Mouse (Mus musculus) v-Abl transformed pro-B cells (cell line): ENCODE results near the gene Kmt2e.

Source experiments
- in situ Hi-C, 2 experiments: fragments of 400-800 bp; cut with MboI; formaldehyde crosslinking; loops; one replicate each; pipeline ENCODE4 v1.15.1; 2025; ENCODE audit not compliant: unreplicated experiment in 2 of 2

Kmt2e gene

DNA sequence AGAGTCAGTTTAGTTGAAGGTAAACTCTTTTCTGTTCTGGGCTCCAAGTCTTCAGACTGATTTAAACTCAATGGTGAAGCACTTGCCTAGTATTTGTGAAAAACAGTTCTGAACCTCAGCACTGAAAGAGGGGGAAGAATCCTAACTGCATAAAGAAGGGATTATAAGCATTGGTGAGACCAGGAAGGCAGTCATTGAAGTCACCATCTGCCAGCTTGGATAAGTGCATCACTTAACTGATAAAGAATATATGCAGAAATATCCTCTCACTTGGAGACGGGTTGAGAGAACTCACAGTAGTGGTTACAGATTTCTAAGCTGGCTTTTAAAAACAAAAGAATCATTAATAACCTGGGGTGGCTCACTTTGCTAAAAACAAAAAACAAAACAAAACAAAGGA lies 6.7 kb upstream of the Kmt2e start:
- in situ Hi-C loops: no loop called here

DNA sequence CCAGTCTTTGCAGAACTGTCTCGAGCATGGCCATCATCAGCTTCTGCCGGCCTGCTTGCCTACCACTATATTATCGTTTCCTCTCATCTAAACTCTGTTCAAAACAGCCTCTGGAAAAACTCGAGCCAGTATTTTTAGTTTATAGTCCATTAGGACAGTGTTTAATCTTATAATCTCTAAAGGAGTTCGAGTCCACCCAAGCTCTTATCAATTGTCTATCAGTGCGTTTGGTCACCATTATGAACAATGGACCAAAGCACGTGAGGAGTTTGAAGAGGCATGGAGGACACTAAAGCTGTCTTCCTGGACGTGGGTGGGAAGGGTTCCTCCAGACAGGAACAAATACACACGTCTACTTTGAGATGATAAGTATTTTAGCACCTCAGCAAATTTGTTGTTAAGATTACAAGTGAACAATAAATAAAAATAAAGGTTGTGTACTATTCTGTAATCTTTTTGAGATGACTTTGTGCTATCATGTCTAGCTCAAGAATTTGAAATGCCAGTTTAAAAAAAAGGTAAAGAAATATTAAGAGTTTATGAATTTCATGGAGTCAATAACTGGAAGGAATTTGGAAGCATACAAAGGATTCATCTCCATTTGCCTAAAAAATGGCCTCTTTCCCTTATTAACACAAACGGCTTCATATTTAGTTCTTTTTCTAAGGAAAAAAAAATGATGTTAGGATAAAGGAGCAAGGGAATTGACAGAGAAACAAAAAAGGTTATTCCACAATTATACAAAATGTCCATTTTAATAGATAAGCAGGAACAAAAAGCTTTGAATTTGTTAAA lies 3.0 kb upstream of the Kmt2e start:
- in situ Hi-C loops: no loop called here

DNA sequence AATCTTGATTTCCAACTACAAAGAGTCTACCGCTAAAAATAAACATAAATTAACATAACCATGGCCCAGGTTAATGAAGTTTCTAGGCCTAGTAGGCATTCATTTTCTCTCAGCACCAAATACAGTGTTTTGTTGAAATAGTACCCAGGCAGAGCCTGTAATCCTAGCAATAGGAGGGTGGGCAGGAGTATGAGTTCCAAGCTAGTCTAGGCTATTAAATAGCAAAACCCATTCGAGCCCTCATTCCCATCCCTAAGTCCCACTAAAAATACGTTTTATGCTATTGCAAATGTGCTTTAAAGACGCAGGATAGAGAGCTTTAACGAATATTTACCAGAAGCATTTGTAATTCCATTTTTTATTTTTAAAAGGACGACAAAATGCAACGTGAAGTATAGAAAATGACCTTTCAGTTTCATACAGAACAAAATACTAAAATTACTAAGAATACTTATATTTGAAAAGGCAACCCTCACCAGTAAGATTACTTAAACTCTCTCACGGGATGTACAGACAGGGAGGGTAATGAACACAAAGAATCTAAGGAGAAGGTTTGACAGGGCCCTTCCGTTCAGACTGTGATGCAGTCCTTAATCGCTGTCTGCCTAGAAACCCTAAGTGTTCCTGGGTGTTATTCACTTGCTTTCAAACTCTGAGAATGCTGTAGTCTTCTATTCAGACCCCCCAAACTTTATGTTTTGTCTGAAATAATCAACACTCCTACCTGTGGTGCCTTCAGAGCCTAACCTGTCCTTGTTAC lies 2.1 kb upstream of the Kmt2e start:
- in situ Hi-C loops: no loop called here

DNA sequence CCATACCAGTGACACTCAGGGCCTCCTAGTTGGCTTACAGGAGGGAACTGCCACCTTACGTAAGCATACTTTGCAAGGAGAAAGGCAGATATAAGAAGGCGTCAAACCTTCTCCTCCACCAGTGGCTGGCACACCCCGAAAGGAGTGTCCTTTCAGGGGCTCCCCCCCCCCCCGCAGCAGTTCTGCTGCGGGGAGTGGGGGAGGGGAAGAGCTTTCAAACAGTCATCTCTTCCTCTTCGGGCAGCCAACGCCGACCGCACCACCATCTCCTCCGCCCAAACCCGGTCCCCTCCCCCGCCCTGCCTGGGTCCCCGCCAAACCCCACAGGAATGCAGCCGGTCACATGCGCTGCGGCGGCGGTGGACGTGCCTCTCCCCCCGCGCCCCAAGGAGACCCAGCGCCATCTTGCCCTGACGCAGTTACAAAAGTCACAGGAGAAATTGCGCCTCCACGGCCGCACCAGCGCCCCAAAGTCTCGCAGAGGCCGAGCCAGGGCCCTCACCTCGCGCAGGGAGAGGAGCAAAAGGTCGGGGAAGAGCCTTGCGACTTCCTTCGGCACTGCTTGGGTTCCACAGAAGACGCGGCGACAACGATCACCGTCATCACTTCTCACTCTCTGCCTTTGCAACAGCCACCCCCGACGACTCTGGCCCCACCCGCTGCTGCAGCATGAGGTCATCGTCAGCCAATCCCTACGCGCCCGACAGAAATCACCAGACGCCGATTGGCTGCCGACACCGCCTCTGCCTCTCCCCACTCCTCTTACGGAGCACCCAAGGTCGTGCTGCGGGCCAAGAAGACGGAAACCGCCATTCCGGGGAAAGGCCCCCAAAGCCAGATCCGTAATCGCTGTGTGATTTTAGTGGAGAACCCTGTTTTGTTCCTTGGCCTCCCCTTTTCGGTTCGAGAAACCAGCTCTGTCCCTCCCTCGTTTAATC lies 1.3 kb upstream of the Kmt2e start:
- in situ Hi-C loops: no loop called here

DNA sequence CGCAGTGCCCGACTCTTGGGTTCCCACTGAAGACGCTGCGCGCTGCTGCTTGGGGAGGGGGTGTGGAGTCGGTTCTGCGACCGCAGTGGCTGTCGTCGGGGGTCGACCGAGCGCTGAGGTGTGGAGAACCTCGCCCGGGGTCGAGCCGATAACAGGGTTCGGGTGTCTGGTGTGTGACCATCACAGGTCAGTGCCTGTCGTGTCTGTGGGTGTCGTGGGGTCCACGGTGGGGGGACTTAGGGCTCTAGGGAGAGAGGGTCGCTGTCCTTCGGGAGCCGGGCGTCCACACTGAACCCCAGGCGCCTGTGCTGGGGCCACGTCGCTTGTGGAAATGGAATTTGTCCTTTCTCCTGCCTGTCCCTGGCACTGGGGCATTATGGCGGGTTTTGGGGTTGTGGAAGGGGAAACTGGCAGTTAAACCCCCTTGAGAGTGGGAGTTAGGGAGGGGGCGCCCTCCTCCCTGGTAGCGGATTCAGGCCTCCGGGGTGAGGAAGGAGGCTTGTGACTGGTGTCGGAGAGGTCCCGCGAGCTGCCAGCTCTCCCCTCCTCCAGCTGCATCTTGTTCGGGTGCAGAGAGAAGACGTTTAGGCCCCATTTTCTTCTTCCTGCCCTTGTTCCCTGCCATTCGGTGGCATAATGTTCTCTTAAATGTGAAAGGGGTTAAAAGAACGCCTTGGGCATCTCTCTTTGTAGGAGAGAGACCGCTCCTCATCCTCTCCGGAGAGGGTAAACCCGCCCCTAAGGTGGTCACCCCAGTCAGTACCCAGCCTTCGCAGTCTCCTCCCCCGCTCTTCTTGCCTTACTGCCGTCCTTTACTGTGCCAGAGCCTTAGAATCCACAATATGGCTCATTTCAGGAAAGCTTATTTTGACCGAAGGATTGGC lies 599 bp downstream of the Kmt2e start:
- in situ Hi-C loops: no loop called here

DNA sequence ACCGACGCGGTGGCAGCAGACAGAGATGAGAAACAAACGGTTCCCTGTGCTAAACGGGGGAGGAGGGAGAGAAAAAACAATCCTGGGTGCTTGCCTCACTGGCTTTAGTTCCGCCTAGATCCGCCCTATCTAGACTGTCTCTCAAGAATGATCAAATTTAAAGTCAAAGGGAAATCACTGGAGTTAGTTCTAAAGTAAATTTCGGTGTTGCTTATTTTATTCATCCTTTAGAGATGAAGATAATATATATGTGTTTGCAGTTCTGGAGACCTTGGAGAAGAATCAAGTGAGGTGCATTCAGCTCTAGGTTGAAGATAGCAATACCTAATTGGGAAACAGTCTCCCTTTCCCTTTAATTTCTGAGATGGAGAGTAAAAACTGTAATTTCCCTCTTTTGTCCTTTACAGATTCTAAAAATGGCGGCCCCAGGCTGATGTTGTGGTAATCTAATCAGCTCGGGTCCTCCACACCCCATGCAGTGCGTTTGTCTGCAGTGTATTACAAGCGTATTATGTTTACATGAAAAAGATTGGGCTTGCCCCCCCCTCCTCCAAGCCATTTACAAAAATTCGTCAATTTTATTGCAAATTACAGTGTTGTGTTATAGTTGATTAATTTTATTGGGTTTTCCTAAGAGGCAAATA lies 1.4 kb downstream of the Kmt2e start:
- in situ Hi-C loops: no loop called here

DNA sequence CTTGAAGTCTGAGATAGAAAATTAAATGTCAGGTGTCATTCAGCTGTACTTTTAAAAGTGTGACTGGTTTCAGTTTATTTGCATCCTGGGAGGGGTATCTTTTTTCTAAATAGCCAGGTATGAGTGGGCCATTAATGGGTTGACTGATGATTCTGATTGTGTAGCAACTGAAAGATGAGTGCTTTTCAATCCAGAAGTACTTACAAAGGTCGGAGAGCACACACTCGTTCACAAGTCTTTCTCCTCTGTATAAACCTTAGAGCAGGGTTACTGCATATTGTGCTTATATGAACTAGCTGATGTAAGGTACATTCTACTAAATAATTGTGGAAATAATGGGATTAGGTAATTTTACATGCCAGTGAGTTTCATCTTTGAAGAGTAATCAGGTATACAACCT lies 2.5 kb downstream of the Kmt2e start:
- in situ Hi-C loops: no loop called here

DNA sequence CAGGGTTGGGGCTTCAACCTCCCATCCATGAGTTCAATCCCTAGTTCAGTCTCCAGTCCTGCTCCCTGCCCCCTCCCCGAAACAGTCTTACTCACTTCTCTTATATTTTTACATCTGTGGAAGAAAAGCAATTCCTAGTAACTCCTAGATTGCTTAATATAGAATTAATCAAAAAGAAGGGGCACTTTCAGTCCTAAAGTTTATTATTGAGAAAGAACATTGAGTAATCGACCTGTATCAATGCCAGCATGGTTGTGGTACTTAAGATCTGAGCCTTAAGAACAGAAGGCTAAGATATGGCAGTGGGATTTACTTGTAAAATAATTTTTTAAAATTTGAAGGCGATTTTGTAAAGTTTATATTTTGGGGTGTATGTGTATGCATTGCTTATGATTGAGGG lies 5.6 kb downstream of the Kmt2e start:
- in situ Hi-C loops: no loop called here

DNA sequence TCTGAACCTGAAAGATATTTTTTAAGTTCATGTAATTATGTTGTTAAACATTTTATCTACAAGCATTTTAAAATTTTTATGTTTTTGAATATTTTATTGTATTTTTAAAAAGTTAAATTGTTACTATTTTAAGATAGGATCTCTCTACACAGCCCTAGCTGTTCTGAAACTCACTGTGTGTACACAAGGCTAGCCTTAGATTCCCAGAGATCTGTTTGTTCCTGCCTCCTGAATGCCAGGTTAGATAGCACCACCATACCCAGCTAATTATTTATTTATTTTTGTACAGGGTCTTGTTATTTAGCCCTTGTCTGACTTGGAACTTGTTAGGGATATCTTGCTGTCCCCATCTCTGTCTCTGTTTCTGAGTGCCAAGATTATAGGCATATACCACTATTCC lies 6.3 kb downstream of the Kmt2e start:
- in situ Hi-C loops: no loop called here

DNA sequence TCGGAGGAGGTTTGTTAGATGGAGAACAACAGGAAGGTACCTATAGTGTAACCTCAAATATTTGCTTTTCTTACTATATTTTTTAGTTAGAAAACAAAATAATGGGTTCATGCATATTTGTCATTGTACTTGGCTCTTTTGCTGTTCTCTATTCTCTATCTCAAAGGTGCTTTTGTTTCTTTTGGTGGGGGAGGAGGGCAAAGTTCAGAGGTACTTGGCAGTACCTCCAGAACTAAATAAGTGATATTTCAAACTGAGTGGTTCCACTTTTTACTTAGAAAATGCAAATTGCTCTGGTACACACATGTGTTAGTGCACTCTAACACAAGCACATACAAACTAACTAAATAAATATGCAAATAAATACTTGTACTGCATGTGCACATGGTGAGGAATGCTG lies 7.7 kb downstream of the Kmt2e start:
- in situ Hi-C loops: no loop called here

DNA sequence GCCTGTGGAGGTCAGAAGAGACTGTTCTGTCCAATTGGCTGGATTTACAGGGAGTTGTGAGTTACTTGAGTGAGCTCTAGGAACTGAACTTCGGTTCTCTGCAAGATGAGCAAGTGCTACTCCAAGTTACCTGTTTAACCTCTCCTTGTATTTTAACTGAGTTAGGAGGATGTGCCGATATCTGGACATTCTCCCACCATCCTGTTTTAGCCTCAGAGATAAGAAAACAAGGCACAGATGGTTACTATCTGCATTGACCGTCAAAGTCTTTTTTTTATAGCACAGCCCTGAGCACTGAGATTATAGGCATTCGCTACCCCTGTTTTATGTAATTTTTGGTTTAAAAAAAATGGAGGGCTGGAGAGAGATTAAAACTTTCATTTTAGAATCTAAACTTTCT lies 10.2 kb downstream of the Kmt2e start:
- in situ Hi-C loops: no loop called here

DNA sequence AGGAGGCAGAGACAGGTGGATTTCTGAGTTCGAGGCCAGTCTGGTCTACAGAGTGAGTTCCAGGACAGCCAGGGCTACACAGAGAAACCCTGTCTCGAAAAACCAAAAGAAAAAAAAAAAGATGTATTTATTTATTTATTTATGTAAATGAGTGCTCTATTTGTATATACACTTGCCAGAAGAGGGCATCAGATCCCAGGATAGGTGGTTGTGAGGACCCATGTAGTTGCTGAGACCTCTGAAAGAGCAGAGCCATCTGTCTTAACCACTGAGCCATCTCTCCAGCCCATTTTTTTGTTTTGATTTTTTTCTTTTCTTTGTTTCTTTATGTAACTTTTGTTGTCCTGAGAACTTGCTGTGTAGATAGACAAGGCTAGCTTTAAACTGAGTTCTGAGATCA lies 19.3 kb downstream of the Kmt2e start:
- in situ Hi-C loops: loop anchor here in 1 of 2 experiments (25.0 kb wide), 1 partner anchor 1691 kb away; no protein-coding TSS in a partner anchor

DNA sequence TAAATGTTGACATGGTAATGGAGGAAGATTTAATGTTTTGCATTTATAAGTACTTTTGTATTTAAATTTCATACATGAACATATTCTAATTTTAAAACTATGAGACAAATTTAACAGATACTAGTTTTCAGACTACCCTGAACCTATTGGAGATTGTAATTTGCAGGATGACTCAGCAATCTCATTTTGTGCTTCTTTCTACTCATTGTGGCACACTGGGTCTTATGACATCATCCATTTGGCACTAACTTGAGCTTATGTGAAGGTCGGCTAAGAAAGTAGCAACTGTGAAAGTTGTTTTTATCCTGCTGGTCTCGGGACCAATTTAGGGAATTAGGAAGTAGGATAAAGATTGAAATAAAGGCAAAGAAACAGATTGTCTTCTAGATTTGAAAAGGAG lies 27.4 kb downstream of the Kmt2e start:
- in situ Hi-C loops: loop anchor here in 1 of 2 experiments (25.0 kb wide), 1 partner anchor 1699 kb away; no protein-coding TSS in a partner anchor

DNA sequence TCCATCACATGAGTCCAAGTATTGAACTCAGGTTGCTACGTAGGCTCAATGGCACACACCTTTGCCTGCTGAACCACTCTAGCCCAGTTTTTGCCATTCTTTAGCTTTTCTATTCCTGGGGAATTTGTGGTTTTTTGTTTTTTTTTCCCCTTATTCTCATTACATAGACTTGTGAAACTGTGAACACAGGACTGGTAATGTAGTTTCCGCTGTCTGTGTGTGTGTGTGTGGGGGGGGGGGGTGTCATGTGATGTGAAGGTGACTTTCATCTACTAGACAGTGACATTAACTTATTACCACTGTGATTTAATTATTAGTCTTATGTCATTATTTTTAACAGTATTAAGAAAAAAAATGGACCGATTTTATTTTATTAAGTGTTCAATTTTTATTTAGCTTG lies 30.0 kb downstream of the Kmt2e start:
- in situ Hi-C loops: loop anchor here in 1 of 2 experiments (25.0 kb wide), 1 partner anchor 1702 kb away; no protein-coding TSS in a partner anchor

DNA sequence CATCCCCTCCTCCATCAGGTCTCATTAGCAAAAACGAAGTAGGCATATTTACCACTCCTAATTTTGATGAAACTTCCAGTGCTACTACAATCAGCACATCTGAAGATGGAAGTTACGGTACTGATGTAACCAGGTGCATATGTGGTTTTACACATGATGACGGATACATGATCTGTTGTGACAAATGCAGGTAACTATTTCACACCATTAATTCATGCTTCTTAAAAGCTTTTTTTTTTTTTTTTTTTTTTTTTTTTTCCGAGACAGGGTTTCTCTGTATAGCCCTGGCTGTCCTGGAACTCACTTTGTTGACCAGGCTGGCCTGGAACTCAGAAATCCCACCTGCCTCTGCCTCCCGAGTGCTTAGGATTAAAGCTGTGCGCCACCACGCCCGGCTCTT lies 30.5 kb downstream of the Kmt2e start:
- in situ Hi-C loops: loop anchor here in 1 of 2 experiments (25.0 kb wide), 1 partner anchor 1702 kb away; no protein-coding TSS in a partner anchor

DNA sequence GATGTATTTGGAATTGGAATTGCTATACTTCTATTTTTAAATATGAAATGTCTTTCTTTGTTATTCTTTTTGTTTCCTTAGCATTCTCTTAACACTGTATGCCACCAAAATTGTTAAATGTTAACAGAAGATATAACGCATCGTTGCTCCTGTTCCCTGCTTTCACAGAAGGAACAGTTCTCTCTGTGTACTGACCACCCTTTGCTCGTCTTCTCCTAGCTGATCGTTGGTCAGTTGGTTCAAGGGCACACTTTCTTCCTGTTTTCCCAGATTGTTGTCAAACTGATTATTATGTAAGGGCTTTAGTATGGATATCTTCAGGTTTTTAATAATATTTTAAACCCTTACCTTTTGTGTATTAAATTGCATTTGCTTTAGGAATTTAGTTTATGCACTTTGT lies 32.3 kb downstream of the Kmt2e start:
- in situ Hi-C loops: loop anchor here in 1 of 2 experiments (25.0 kb wide), 1 partner anchor 1704 kb away; no protein-coding TSS in a partner anchor

DNA sequence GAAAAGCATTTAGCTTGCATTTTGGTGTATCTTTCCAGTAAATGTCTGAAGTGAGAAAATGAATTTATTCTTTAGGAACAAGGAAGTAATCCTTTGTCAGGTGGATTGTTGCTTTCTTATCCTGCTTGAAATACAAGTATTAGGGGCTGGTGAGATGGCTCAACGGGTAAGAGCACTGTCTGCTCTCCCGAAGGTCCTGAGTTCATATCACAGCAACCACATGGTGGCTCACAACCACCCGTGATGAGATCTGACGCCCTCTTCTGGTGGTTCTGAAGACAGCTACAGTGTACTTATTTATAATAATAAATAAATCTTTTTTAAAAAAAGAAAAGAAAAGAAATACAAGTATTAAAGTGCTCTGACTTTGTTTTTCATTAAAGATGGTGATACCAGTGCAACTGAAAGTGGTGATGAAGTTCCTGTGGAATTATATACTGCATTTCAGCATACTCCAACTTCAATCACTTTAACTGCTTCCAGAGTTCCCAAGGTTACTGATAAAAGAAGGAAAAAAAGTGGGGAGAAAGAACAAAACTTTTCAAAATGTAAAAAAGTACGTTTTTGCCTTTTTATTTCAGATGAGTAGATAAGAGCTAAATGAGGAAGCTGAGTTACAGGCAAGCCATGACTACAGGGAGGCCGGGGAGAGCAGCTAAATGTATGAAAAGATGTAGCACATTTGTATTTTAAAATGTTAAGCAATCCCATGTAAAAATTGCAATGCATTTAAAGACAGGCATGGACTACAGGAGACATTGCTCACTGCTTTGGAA lies 39.0 kb downstream of the Kmt2e start:
- in situ Hi-C loops: loop anchor here in 1 of 2 experiments (5.0 to 25.0 kb wide), 3 partner anchors 61 to 1711 kb away; no protein-coding TSS in a partner anchor

DNA sequence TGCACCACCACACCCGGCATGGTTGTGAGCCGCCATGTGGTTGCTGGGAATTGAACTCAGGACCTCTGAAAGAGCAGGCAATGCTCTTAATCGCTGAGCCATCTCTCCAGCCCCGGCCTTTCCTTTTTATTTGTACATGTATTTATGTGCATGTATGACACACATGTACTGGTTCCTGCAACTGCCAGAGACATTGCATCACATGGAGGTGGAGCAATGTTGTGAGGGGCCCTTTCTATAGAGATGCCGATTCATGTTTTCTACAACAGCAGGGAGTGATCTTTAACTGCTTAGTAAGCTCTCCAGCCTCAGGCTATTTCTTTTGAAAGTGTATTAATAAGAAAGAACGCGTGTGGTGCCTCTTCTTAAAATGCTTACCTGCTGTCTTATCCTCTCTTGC lies 49.6 kb downstream of the Kmt2e start:
- in situ Hi-C loops: loop anchor here in 1 of 2 experiments (25.0 kb wide), 2 partner anchors 222 to 1853 kb away; no protein-coding TSS in a partner anchor
